Mouse (Mus musculus) gonadal fat pad, adult 2 months (tissue): Measurements from ENCODE around the gene Hs6st2. TPM values are rescaled to one million over a fixed set of nuclear protein-coding genes. Genes with fewer than 3 reads are reported as not detected.

Experiments
- DNase-seq: peaks from one replicate; pipeline ENCODE4 v3.0.0-alpha.2; 2012; ENCODE audit warnings: low read depth
- polyA plus RNA-seq: library from polyadenylated mRNA; depleted of rRNA; stranded (reverse); fragments of >200 nt; gene quantifications from 2 replicates; pipeline ENCODE4 v1.2.3, GENCODE M21; 2012

The Hs6st2 gene
- polyA plus RNA-seq, 1 experiment: 0.09 TPM

DNA sequence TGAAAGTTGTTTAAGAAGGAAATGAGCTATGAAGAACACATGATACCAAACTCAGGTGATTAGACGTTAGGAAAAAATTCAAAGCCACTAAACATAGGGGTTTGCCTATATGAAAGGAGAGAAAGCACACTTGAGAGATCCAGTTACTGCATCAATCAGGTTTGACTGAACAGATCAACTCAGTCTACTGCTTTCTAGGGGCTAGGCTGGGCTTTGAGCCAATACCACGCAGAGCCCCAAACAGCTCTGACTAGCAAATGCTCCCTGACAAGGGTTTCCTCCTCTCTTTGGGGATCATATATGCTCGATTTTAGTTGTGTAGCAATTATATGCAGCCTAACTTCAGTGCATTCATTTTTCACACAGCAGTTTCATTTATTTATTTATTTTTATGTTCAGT lies 96.2 kb downstream of the Hs6st2 start:
- no peak for DNase-seq

- no peak for DNase-seq
Observed at GRCm38 (mm10) chrX:51581704-51582103, 100.0 kb downstream of the Hs6st2 start.

GRCm38 (mm10) chrX:51561880-51562279 lies 119.8 kb downstream of the Hs6st2 start:
- DNase-seq: no peak

GRCm38 (mm10) chrX:51539626-51540025 lies 142.0 kb downstream of the Hs6st2 start:
- no peak for DNase-seq

DNA sequence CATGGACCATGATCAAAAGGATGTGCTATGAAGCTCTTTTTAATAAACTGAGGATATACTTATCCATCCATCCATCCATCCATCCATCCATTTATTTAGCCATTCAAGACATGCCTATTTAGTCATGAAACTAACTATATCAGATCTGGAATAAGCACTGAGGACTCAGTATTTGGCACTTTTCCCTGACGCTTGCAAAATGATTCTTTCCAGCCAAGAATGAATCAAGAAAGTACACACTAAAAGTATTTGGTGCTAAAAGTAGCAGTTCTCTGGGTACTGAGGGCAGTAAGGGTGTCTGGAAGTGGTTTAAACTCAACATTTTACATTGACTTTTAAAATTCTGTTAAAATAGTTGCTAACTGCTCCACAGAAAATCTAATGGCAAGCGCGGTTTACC lies 144.6 kb downstream of the Hs6st2 start:
- DNase-seq: peak; percentile 37

GRCm38 (mm10) chrX:51535226-51535625 lies 146.4 kb downstream of the Hs6st2 start:
- DNase-seq: no peak

GRCm38 (mm10) chrX:51531136-51531535 lies 150.5 kb downstream of the Hs6st2 start:
- no peak for DNase-seq

GRCm38 (mm10) chrX:51528601-51529000 lies 153.1 kb downstream of the Hs6st2 start:
- no peak for DNase-seq

DNA sequence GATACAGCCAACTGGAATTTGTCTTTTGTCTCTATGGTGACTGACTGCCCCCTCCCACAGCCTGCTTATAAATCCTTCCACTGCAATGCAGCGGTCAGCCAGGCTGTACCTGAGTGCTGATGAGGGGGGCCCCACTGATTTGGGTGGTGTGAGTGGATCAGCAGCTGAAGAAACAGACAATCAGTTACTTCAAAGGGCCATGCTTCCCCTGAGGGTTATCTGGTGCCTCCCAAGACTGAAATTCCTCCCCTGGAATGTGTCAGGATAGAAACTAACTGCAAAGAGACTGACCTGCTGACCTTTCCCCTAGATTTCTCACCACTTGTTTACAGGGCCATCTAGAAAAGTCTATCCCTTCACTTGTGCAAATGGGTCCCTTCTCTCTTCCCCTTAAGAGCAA lies 166.8 kb downstream of the Hs6st2 start:
- DNase-seq: no peak

- peak; percentile 52 for DNase-seq
Observed at GRCm38 (mm10) chrX:51506526-51506925, 175.1 kb downstream of the Hs6st2 start.

- no peak for DNase-seq
Observed at GRCm38 (mm10) chrX:51505691-51506090, 176.0 kb downstream of the Hs6st2 start.

- no peak for DNase-seq
Observed at GRCm38 (mm10) chrX:51503781-51504471, 177.7 kb downstream of the Hs6st2 start.

GRCm38 (mm10) chrX:51497831-51498230 lies 183.8 kb downstream of the Hs6st2 start:
- no peak for DNase-seq

DNA sequence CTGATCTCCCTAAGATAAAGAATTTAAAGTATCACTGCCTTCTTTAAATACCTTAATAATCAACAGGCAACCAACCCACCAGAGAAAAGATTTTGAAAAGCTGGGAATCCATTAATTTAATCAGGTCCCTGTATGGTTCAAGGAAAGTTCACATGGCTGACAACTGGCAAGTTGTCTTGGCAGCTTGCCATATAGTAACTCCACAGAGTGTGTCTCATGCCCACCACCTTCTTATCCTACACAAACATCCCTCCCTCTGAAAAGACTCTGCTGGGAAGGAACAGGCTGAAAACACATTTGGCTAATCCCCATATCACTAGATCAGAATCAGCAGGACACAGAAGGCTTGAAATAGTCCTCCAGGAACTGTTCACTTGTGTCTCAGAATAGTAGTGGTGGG lies 193.3 kb downstream of the Hs6st2 start:
- no peak for DNase-seq

- DNase-seq: no peak
Observed at GRCm38 (mm10) chrX:51469411-51469810, 212.2 kb downstream of the Hs6st2 start.

- DNase-seq: no peak
Observed at GRCm38 (mm10) chrX:51461413-51461812, 220.2 kb downstream of the Hs6st2 start.

DNA sequence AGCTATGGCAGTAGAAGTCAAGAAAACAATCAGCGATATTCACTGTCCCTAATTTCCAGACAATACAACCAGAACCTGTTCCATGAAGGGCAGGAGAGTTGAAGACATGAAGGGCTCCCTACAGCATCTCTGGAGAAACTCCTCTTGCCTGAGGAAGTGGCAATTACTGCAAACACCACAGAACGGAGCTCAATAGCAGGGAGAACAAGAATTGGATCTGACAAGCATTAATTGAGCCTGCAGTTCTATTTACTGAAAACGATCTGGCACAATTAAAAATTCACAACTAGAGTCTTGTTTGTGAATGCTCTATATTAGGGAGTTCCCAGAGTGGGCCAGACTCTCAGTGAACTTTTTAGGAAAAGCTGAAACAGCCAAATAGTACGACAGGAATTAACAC lies 238.3 kb downstream of the Hs6st2 start:
- no peak for DNase-seq

- no peak for DNase-seq
Observed at GRCm38 (mm10) chrX:51431706-51432105, 249.9 kb downstream of the Hs6st2 start.

- no peak for DNase-seq
Observed at GRCm38 (mm10) chrX:51425031-51425430, 256.6 kb downstream of the Hs6st2 start.

GRCm38 (mm10) chrX:51410289-51410688 lies 271.4 kb downstream of the Hs6st2 start:
- DNase-seq: no peak

DNA sequence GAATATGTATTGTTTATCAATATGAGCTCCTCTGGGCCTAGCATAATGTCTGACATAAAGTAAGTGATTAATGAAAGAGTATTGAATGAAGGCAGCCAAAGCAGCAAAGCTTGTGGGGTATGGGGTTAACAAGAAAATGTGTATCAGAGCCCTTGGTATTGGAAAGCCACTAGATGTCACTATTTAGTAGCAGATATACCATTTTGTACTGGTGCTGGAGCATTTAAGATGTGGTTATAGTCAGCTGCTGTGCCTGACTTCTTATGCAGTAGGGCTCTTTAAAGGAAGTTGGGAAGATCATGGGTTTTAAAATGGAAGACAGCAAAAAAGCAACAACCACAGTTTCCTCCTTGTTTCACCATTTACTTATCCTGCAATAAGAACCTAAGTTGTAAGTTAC lies 284.2 kb downstream of the Hs6st2 start:
- DNase-seq: no peak

- no peak for DNase-seq
Observed at GRCm38 (mm10) chrX:51374670-51375069, 307.0 kb downstream of the Hs6st2 start.

- DNase-seq: no peak
Observed at GRCm38 (mm10) chrX:51372477-51373239, 309.0 kb downstream of the Hs6st2 start.
